Mouse (Mus musculus): ENCODE measurements at regions not wholly inside any gene's neighbourhood (a gene's known extent, or its start where the extent isn't known, plus 50 kb on each side); places are given as distances from the start of the nearest gene placed in this dataset.
"Not testable (repeated sequence)": the region's sequence is repeated elsewhere in the genome, so short reads cannot be mapped to it uniquely, and the experiment has no call there.

DNA sequence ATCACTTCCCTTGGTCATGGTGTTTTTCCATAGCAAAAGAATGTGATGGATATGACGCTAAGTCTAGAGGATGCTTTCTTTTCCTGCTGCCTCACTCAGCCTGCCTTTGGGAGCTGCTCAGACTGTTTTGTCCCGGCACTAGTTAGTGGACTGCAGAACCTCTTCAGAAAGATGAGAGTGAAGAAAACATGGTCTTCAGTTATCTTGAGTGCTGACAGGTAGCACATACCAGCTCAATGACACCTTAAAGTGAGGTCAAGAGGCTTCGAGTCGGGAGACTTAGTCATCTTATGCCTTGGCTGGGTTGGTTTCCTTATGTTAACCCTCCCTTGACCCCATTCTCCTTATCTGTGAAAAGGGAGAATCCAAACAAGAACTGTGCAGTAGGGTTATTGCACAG lies 306.0 kb upstream of the Rgma start:
- WGBS = 5% methylated on average over 4 of the region's 4 CpGs
- no peak overlapping the region for H3K9ac ChIP-seq (ENCODE audit: low read length)
- H3K4me2 ChIP-seq (ENCODE audit: low read length) = no peak overlapping the region
- H3K9me3 ChIP-seq (ENCODE audit: control insufficient read depth, low read length) = peaks cover 5% of the 10 kb centered on the region; the same call in 1 of the 2 replicates
- no peaks in the 10 kb centered on the region for H3K36me3 ChIP-seq (ENCODE audit: control insufficient read depth, insufficient read depth, low read length)
- no peak for ATAC-seq (ENCODE audit: insufficient number of reproducible peaks, insufficient read depth, low FRiP score, low read depth)
- no peak overlapping the region for H3K27ac ChIP-seq (replicated peaks in 1 of 2; ENCODE audit: control insufficient read depth in 1 of 2, insufficient read depth in 1 of 2, low read depth in 2 of 2, low read length in 2 of 2)
- H3K4me1 ChIP-seq (ENCODE audit: control insufficient read depth in 2 of 2, insufficient read depth in 2 of 2, low read length in 2 of 2) = peaks cover 3 to 9% of the 10 kb centered on the region in 2 experiments; a peak in 2 of 4 replicates
- peaks cover 73% of the 10 kb centered on the region for H3K27me3 ChIP-seq (ENCODE audit: control insufficient read depth, insufficient read depth, low read length)
- no peak overlapping the region for H3K4me3 ChIP-seq (ENCODE audit: control insufficient read depth in 1 of 2, insufficient read depth in 1 of 2, low read depth in 1 of 2, low read length in 2 of 2)

DNA sequence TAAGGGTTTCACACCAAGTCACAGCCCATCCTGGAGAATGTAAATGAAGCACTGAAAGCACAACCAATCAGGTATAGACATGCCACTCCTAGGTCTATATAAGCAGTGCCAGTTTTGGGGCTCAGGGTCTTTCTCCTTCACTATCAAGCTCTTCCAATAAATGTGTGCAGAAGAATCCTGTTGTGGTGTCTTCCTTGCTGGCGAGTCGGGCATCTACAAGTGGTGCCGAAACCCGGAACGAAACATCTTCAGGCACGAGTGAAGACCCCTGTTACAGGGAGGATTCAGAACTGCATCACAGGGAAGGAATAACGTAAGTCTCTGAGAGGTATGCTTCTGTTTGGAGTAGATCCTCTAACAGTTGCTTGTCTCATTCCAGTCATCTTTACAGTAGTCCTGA lies 299.9 kb upstream of the Rgma start:
- not testable (repeated sequence) for ATAC-seq (ENCODE audit: insufficient number of reproducible peaks, insufficient read depth, low FRiP score, low read depth); H3K4me3 ChIP-seq (ENCODE audit: control insufficient read depth in 1 of 2, insufficient read depth in 1 of 2, low read depth in 1 of 2, low read length in 2 of 2); H3K4me2 ChIP-seq (ENCODE audit: low read length); H3K9me3 ChIP-seq (ENCODE audit: control insufficient read depth, low read length); H3K27ac ChIP-seq (replicated peaks in 1 of 2; ENCODE audit: control insufficient read depth in 1 of 2, insufficient read depth in 1 of 2, low read depth in 2 of 2, low read length in 2 of 2); H3K9ac ChIP-seq (ENCODE audit: low read length); H3K4me1 ChIP-seq (ENCODE audit: control insufficient read depth in 2 of 2, insufficient read depth in 2 of 2, low read length in 2 of 2); H3K36me3 ChIP-seq (ENCODE audit: control insufficient read depth, insufficient read depth, low read length)
- WGBS = 87% methylated on average over 7 of the region's 7 CpGs
- H3K27me3 ChIP-seq (ENCODE audit: control insufficient read depth, insufficient read depth, low read length) = peaks cover 38% of the 10 kb centered on the region

GRCm38 (mm10) chr7:73087496-73088185 lies 287.7 kb upstream of the Rgma start:
- Histone ChIP-seq H3K4me2 (ENCODE audit: low read length) (no peak overlapping the region), H3K27me3 (ENCODE audit: control insufficient read depth, insufficient read depth, low read length) (no peaks in the 10 kb centered on the region), H3K36me3 (ENCODE audit: control insufficient read depth, insufficient read depth, low read length) (no peaks in the 10 kb centered on the region), H3K27ac (replicated peaks in 1 of 2; ENCODE audit: control insufficient read depth in 1 of 2, insufficient read depth in 1 of 2, low read depth in 2 of 2, low read length in 2 of 2) (no peak overlapping the region), H3K4me1 (ENCODE audit: control insufficient read depth in 2 of 2, insufficient read depth in 2 of 2, low read length in 2 of 2) (no peaks in the 10 kb centered on the region), H3K4me3 (ENCODE audit: control insufficient read depth in 1 of 2, insufficient read depth in 1 of 2, low read depth in 1 of 2, low read length in 2 of 2) (no peak overlapping the region), H3K9ac (ENCODE audit: low read length) (no peak overlapping the region), H3K9me3 (ENCODE audit: control insufficient read depth, low read length) (no peaks in the 10 kb centered on the region)
- WGBS = 83% methylated on average over 10 of the region's 10 CpGs
- ATAC-seq (ENCODE audit: insufficient number of reproducible peaks, insufficient read depth, low FRiP score, low read depth) = no peak

DNA sequence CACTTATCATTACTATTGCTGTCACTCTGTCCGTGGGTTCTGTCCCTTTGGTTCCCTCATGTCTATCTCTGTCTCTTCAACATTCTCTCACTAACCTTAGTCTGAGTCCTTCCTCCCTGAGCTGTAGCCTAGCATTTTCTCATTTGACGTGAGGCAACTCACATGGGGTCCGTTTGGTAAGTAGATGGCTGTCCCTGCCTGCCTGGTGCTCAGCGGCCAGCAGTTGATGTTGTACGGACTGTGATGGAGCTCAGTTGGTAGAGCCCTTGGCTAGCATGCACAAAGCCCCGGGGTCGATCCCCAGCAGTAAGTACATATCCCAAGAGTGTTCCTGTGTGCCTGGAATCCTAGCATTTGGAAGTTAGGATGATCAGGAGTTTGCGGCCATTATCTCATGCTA lies 287.0 kb upstream of the Rgma start:
- ATAC-seq (ENCODE audit: insufficient number of reproducible peaks, insufficient read depth, low FRiP score, low read depth) = no peak

GRCm38 (mm10) chr7:73091758-73092157 lies 283.6 kb upstream of the Rgma start:
- 89% methylated on average over 3 of the region's 3 CpGs for WGBS
- Histone ChIP-seq H3K27me3 (ENCODE audit: control insufficient read depth, insufficient read depth, low read length) (no peaks in the 10 kb centered on the region), H3K27ac (replicated peaks in 1 of 2; ENCODE audit: control insufficient read depth in 1 of 2, insufficient read depth in 1 of 2, low read depth in 2 of 2, low read length in 2 of 2) (no peak overlapping the region), H3K9ac (ENCODE audit: low read length) (no peak overlapping the region), H3K9me3 (ENCODE audit: control insufficient read depth, low read length) (no peaks in the 10 kb centered on the region), H3K36me3 (ENCODE audit: control insufficient read depth, insufficient read depth, low read length) (no peaks in the 10 kb centered on the region), H3K4me2 (ENCODE audit: low read length) (no peak overlapping the region), H3K4me1 (ENCODE audit: control insufficient read depth in 2 of 2, insufficient read depth in 2 of 2, low read length in 2 of 2) (no peaks in the 10 kb centered on the region), H3K4me3 (ENCODE audit: control insufficient read depth in 1 of 2, insufficient read depth in 1 of 2, low read depth in 1 of 2, low read length in 2 of 2) (no peak overlapping the region)
- no peak for ATAC-seq (ENCODE audit: insufficient number of reproducible peaks, insufficient read depth, low FRiP score, low read depth)

More for the DNA sequence above, 287.0 kb upstream of the Rgma start:
- Histone ChIP-seq H3K27ac (replicated peaks in 1 of 2; ENCODE audit: control insufficient read depth in 1 of 2, insufficient read depth in 1 of 2, low read depth in 2 of 2, low read length in 2 of 2) (no peak overlapping the region), H3K4me3 (ENCODE audit: control insufficient read depth in 1 of 2, insufficient read depth in 1 of 2, low read depth in 1 of 2, low read length in 2 of 2) (no peak overlapping the region), H3K9me3 (ENCODE audit: control insufficient read depth, low read length) (no peaks in the 10 kb centered on the region), H3K27me3 (ENCODE audit: control insufficient read depth, insufficient read depth, low read length) (no peaks in the 10 kb centered on the region), H3K36me3 (ENCODE audit: control insufficient read depth, insufficient read depth, low read length) (no peaks in the 10 kb centered on the region), H3K4me2 (ENCODE audit: low read length) (no peak overlapping the region), H3K9ac (ENCODE audit: low read length) (no peak overlapping the region), H3K4me1 (ENCODE audit: control insufficient read depth in 2 of 2, insufficient read depth in 2 of 2, low read length in 2 of 2) (no peaks in the 10 kb centered on the region)
- WGBS = 83% methylated on average over 8 of the region's 8 CpGs

DNA sequence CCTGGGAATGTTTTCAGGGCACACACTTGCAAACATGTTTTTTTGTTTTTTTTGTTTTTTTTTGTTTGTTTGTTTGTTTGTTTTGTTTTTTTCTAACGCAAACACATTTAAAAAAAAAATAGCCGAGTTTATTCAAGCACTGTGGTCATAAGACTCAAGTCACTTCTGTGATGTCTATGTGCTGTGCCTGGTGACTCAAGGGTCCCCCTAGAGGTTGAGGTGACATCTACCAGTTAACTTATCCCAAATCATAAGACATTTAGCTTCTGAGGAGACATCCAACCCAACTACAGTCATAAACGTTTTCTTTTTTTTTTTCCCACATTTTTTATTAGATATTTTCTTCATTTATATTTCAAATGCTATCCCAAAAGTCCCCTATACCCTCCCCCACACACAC lies 281.2 kb upstream of the Rgma start:
- H3K4me2 ChIP-seq (ENCODE audit: low read length) = no peak overlapping the region
- no peak overlapping the region for H3K27ac ChIP-seq (replicated peaks in 1 of 2; ENCODE audit: control insufficient read depth in 1 of 2, insufficient read depth in 1 of 2, low read depth in 2 of 2, low read length in 2 of 2)
- H3K27me3 ChIP-seq (ENCODE audit: control insufficient read depth, insufficient read depth, low read length) = no peaks in the 10 kb centered on the region
- no peaks in the 10 kb centered on the region for H3K9me3 ChIP-seq (ENCODE audit: control insufficient read depth, low read length)
- no peak overlapping the region for H3K9ac ChIP-seq (ENCODE audit: low read length)
- ATAC-seq (ENCODE audit: insufficient number of reproducible peaks, insufficient read depth, low FRiP score, low read depth) = no peak
- no peaks in the 10 kb centered on the region for H3K36me3 ChIP-seq (ENCODE audit: control insufficient read depth, insufficient read depth, low read length)
- no peaks in the 10 kb centered on the region for H3K4me1 ChIP-seq (ENCODE audit: control insufficient read depth in 2 of 2, insufficient read depth in 2 of 2, low read length in 2 of 2)
- WGBS = 37% methylated on average over 3 of the region's 3 CpGs
- H3K4me3 ChIP-seq (ENCODE audit: control insufficient read depth in 1 of 2, insufficient read depth in 1 of 2, low read depth in 1 of 2, low read length in 2 of 2) = no peak overlapping the region

- Histone ChIP-seq H3K9ac (ENCODE audit: low read length) (no peak overlapping the region), H3K4me1 (ENCODE audit: control insufficient read depth in 2 of 2, insufficient read depth in 2 of 2, low read length in 2 of 2) (no peaks in the 10 kb centered on the region), H3K36me3 (ENCODE audit: control insufficient read depth, insufficient read depth, low read length) (no peaks in the 10 kb centered on the region), H3K4me3 (ENCODE audit: control insufficient read depth in 1 of 2, insufficient read depth in 1 of 2, low read depth in 1 of 2, low read length in 2 of 2) (no peak overlapping the region), H3K9me3 (ENCODE audit: control insufficient read depth, low read length) (no peaks in the 10 kb centered on the region), H3K27ac (replicated peaks in 1 of 2; ENCODE audit: control insufficient read depth in 1 of 2, insufficient read depth in 1 of 2, low read depth in 2 of 2, low read length in 2 of 2) (no peak overlapping the region), H3K27me3 (ENCODE audit: control insufficient read depth, insufficient read depth, low read length) (0 out of 2 replicates have a peak, but pooled peaks cover 3% of the 10 kb centered on the region), H3K4me2 (ENCODE audit: low read length) (no peak overlapping the region)
- no peak for ATAC-seq (ENCODE audit: insufficient number of reproducible peaks, insufficient read depth, low FRiP score, low read depth)
- WGBS = 27% methylated on average over 8 of the region's 8 CpGs
These were observed 256.4 kb upstream of the Rgma start for GRCm38 (mm10) chr7:73118871-73119270.

DNA sequence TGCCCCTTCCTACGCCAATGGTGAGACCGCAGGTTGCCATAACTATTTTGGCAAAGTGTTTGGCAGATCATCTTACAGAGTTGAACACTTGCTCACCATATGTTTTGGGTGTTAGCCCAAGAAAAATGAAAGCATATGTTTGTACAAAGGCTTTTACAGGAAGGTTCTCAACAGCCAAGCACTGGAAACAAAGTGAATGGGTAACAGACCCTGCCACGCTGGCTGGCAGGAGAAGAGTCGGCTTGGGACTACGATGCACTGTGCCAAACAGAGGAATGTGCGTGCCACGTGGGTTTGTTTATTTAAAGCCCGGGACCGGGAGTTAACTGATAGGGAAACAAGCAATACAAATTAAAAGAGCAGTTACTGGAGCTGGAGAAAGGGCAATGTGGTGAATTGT lies 255.0 kb upstream of the Rgma start:
- H3K36me3 ChIP-seq (ENCODE audit: control insufficient read depth, insufficient read depth, low read length) = no peaks in the 10 kb centered on the region
- H3K4me1 ChIP-seq (ENCODE audit: control insufficient read depth in 2 of 2, insufficient read depth in 2 of 2, low read length in 2 of 2) = no peaks in the 10 kb centered on the region
- 72% methylated on average over 9 of the region's 9 CpGs for WGBS
- no peak overlapping the region for H3K4me2 ChIP-seq (ENCODE audit: low read length)
- no peak overlapping the region for H3K27ac ChIP-seq (replicated peaks in 1 of 2; ENCODE audit: control insufficient read depth in 1 of 2, insufficient read depth in 1 of 2, low read depth in 2 of 2, low read length in 2 of 2)
- ATAC-seq (ENCODE audit: insufficient number of reproducible peaks, insufficient read depth, low FRiP score, low read depth) = no peak
- H3K9me3 ChIP-seq (ENCODE audit: control insufficient read depth, low read length) = no peaks in the 10 kb centered on the region
- peaks cover 3% of the 10 kb centered on the region; the same call in 1 of the 2 replicates for H3K27me3 ChIP-seq (ENCODE audit: control insufficient read depth, insufficient read depth, low read length)
- H3K9ac ChIP-seq (ENCODE audit: low read length) = no peak overlapping the region
- no peak overlapping the region for H3K4me3 ChIP-seq (ENCODE audit: control insufficient read depth in 1 of 2, insufficient read depth in 1 of 2, low read depth in 1 of 2, low read length in 2 of 2)

Data from heart, embryonic 14.5 days (tissue).